Mouse (Mus musculus): ENCODE data around the gene Rbm33.

DNA sequence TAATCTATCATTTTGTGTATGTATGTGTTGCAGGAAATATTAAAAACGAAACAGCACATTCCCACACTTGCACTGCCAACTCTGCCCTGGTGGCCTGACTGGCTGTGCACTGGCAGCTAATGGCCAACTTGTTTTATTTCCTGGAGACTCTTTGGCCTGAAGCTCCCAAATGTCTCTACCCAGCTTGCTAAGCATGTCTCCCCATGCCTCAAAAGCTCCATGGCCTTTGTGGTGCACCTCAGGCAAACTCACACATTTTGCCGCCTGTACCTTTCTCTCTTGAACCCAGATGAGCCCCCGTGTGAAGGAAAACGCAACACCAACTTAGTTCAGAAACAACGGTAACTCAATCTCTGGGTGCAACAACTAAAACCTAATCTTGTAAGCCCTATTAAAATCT lies 136.2 kb downstream of the Rbm33 start:
- TF ChIP-seq POLR2A (IDR thresholded peaks at IDR 0.05; ENCODE audit: insufficient read depth, low read depth, low read length) = no peak
- no peak for TF ChIP-seq CTCF (IDR thresholded peaks at IDR 0.05)
